Comparison of ENCODE assay signal across 26 mouse cellular contexts in the genomic region with DNA sequence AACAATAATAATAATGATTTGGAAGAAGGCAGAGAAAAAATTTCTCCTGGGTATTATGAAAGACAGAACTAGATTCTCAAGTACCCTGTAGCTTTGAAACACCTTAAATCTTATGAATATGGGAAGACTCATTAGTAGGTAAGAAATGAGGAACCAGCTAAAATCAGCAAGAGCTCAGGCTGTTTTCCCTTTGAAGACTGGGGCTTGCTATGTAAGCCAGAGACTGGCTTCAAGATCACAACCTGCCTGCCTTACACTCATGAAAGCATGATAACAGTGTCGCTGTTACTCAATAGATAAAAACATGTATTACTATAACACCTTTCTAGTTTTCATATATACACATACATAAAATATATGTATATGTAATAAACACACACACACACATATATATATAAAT. TPM values are rescaled to one million over a fixed set of nuclear protein-coding genes. Genes with fewer than 3 reads are reported as not detected.
"Had no signal": no experiment of that assay in that cellular context is flagged by ENCODE, and none has a peak within 500 bp of the region (broad histone marks: within the 10 kb centered on the region; RNA-seq: fewer than 3 reads in every experiment).

No protein-coding gene starts in this region.

- H3K27ac ChIP-seq: gastrocnemius, adult 2 months; heart, adult 2 months; heart, embryonic 13.5 days; heart, embryonic 15.5 days; hindbrain, embryonic 13.5 days; hindbrain, embryonic 15.5 days; intestine, embryonic 15.5 days; left cerebral cortex, adult 2 months; limb, embryonic 10.5 days; limb, embryonic 12.5 days had no signal

- H3K27me3 ChIP-seq: heart, embryonic 13.5 days; heart, embryonic 15.5 days; hindbrain, embryonic 13.5 days; hindbrain, embryonic 15.5 days; intestine, embryonic 15.5 days; limb, embryonic 12.5 days had no signal

- H3K4me2 ChIP-seq: heart, embryonic 11.5 days; heart, embryonic 13.5 days; heart, embryonic 15.5 days; hindbrain, embryonic 13.5 days; hindbrain, embryonic 15.5 days; intestine, embryonic 15.5 days; limb, embryonic 12.5 days; liver, embryonic 11.5 days had no signal

- H3K9ac ChIP-seq: heart, embryonic 13.5 days; heart, embryonic 15.5 days; hindbrain, embryonic 13.5 days; hindbrain, embryonic 15.5 days; intestine, embryonic 15.5 days; limb, embryonic 12.5 days had no signal

- H3K4me3 ChIP-seq: gastrocnemius, adult 2 months; heart, adult 2 months; heart, embryonic 13.5 days; heart, embryonic 15.5 days; hindbrain, embryonic 13.5 days; hindbrain, embryonic 15.5 days; intestine, embryonic 15.5 days; left cerebral cortex, adult 2 months; limb, embryonic 10.5 days; limb, embryonic 12.5 days had no signal

- ATAC-seq: inflammation-experienced regulatory T-cells, adult 6 months; intestine, embryonic 15.5 days; intestine, postnatal 0 days had no signal

- H3K9me3 ChIP-seq: heart, embryonic 13.5 days; heart, embryonic 15.5 days; hindbrain, embryonic 13.5 days; hindbrain, embryonic 15.5 days; intestine, embryonic 15.5 days; limb, embryonic 10.5 days; limb, embryonic 12.5 days had no signal

- H3K4me1 ChIP-seq: heart, embryonic 13.5 days; heart, embryonic 15.5 days; hindbrain, embryonic 13.5 days; hindbrain, embryonic 15.5 days; intestine, embryonic 15.5 days; limb, embryonic 10.5 days; limb, embryonic 12.5 days had no signal

- DNase-seq: gastrocnemius, adult 2 months; gastrocnemius, postnatal 10 days; gastrocnemius, postnatal 25 days; heart, adult 11 months; heart, adult 2 months; heart, postnatal 14 days; heart, postnatal 36 days; kidney, adult 18-20 months; kidney, postnatal 10 days; liver had no signal

- H3K36me3 ChIP-seq: heart, embryonic 13.5 days; heart, embryonic 15.5 days; hindbrain, embryonic 13.5 days; hindbrain, embryonic 15.5 days; intestine, embryonic 15.5 days; limb, embryonic 10.5 days; limb, embryonic 12.5 days had no signal

RNA-seq across cellular contexts. Expression of gene Il31ra, which starts 9.7 kb away (rescaled TPM):
- total RNA-seq: gastrocnemius, postnatal 25 days; heart, adult 2 months; heart, postnatal 36 days had no signal
- polyA plus RNA-seq: heart, adult 2 months; heart, postnatal 0 days; hindbrain, embryonic 11.5 days; large intestine, adult 2 months; limb, embryonic 12.5 days had no signal

RNA-seq across cellular contexts. Expression of gene Ddx4, which starts 48.4 kb away (rescaled TPM):
- total RNA-seq: gastrocnemius, adult 2 months; gastrocnemius, postnatal 25 days; gastrocnemius, postnatal 4 days had no signal
- polyA plus RNA-seq: inflammation-experienced regulatory T-cells, adult 6 months; large intestine, adult 2 months had no signal
